Mouse (Mus musculus) T-cell, adult 2 months (primary cell): ENCODE measurements around the gene Mab21l1.

Source experiments
- DNase-seq: peaks from one replicate; pipeline ENCODE4 v3.0.0; 2022; ENCODE audit warnings: low spot score

The Mab21l1 gene

GRCm38 (mm10) chr3:55814993-55815625 lies 32.8 kb downstream of the Mab21l1 start:
- no peak for DNase-seq

GRCm38 (mm10) chr3:55816096-55816495 lies 33.8 kb downstream of the Mab21l1 start:
- no peak for DNase-seq

- DNase-seq: no peak
These were observed 34.5 kb downstream of the Mab21l1 start for GRCm38 (mm10) chr3:55816638-55817375.

- DNase-seq: no peak
These were observed 35.8 kb downstream of the Mab21l1 start for GRCm38 (mm10) chr3:55818082-55818481.

- no peak for DNase-seq
These were observed 37.3 kb downstream of the Mab21l1 start for GRCm38 (mm10) chr3:55819598-55819997.

- no peak for DNase-seq
These were observed 42.6 kb downstream of the Mab21l1 start for GRCm38 (mm10) chr3:55824864-55825263.

GRCm38 (mm10) chr3:55828481-55829256 lies 46.4 kb downstream of the Mab21l1 start:
- no peak for DNase-seq

GRCm38 (mm10) chr3:55830226-55830625 lies 47.9 kb downstream of the Mab21l1 start:
- DNase-seq: no peak
